ENCODE assay signal across 8 mouse cellular contexts in the genomic region with DNA sequence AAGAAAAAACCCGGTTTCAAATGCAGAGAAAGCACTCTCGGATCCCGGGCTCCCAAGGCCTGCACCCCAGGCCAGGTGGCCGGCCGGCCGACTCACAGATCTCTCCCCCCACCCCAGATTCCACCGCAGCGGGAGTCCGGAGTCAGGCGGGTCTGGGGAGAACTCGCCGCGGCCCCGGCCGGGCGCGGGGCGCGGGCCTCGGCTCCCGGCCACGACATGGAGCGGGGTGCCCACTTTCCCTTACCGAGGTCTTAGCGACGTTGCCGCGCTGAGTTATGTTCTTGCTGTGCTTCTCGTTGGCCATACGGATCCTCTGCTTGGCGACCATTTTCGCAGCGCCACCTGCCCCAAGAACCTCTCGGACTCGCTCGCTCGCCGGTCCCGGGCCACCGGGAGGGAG. TPM values are rescaled to one million over a fixed set of nuclear protein-coding genes. Genes with fewer than 3 reads are reported as not detected.
DNase-seq lines count a peak whose midpoint lies in the region; ATAC-seq and TF ChIP-seq lines count a peak whose summit lies in the region.

No protein-coding gene starts in this region.

- TF ChIP-seq POLR2A in thymus, adult 2 months (IDR thresholded peaks at IDR 0.05; ENCODE audit: control insufficient read depth, extremely low read depth, insufficient read depth, low read length, poor library complexity): no peak

- peak overlapping the region; percentile 92 for H3K27ac ChIP-seq in heart, embryonic 11.5 days (ENCODE audit: low read depth, low read length)
- peak overlapping the region; percentile 9; the same call in 1 of the 2 replicates for H3K27ac ChIP-seq in thymus, adult 2 months (ENCODE audit: control insufficient read depth, insufficient read depth, low read length)
- H3K27ac ChIP-seq in intestine, embryonic 16.5 days (ENCODE audit: low read length): peak overlapping the region; percentile 94
- H3K27ac ChIP-seq in neural tube, embryonic 13.5 days (replicated peaks): peak overlapping the region; percentile 93

- H3K27me3 ChIP-seq in heart, embryonic 11.5 days (ENCODE audit: control insufficient read depth, insufficient read depth, low read length): no peaks in the 10 kb centered on the region
- H3K27me3 ChIP-seq in thymus, adult 2 months (ENCODE audit: control insufficient read depth, insufficient read depth, low read length): no peaks in the 10 kb centered on the region
- no peaks in the 10 kb centered on the region for H3K27me3 ChIP-seq in intestine, embryonic 16.5 days (replicated peaks; ENCODE audit: control insufficient read depth, insufficient read depth, low read length)
- H3K27me3 ChIP-seq in neural tube, embryonic 13.5 days: no peaks in the 10 kb centered on the region

- peak overlapping the region; percentile 82 for H3K4me2 ChIP-seq in heart, embryonic 11.5 days
- peak overlapping the region; percentile 45 for H3K4me2 ChIP-seq in intestine, embryonic 16.5 days (ENCODE audit: low read depth, low read length)
- H3K4me2 ChIP-seq in neural tube, embryonic 13.5 days: peak overlapping the region; percentile 85

- H3K9me3 ChIP-seq in heart, embryonic 11.5 days (replicated peaks; ENCODE audit: control insufficient read depth, low read length): no peaks in the 10 kb centered on the region
- H3K9me3 ChIP-seq in intestine, embryonic 16.5 days (ENCODE audit: control insufficient read depth, low read length): no peaks in the 10 kb centered on the region
- H3K9me3 ChIP-seq in neural tube, embryonic 13.5 days: no peaks in the 10 kb centered on the region

- under 1% methylated on average over 40 of the region's 40 CpGs for WGBS in heart, embryonic 11.5 days (ENCODE audit: insufficient replicate concordance)
- under 1% methylated on average over 40 of the region's 40 CpGs for WGBS in thymus, adult 2 months
- under 1% methylated on average over 40 of the region's 40 CpGs for WGBS in intestine, embryonic 16.5 days
- under 1% methylated on average over 40 of the region's 40 CpGs for WGBS in neural tube, embryonic 13.5 days

- H3K4me3 ChIP-seq in heart, embryonic 11.5 days (ENCODE audit: low read depth, low read length): peak overlapping the region; percentile 85
- H3K4me3 ChIP-seq in thymus, adult 2 months (ENCODE audit: control insufficient read depth, insufficient read depth, low read length): peak overlapping the region; percentile 83
- peak overlapping the region; percentile 98 for H3K4me3 ChIP-seq in intestine, embryonic 16.5 days (ENCODE audit: low read length)
- peak overlapping the region; percentile 96 for H3K4me3 ChIP-seq in neural tube, embryonic 13.5 days

- ATAC-seq in heart, embryonic 11.5 days (replicated peaks; ENCODE audit: insufficient number of reproducible peaks, low FRiP score, low TSS enrichment): peak; percentile 69
- ATAC-seq in intestine, embryonic 16.5 days: peak; percentile 47
- no peak; the same call in 1 of the 2 replicates for ATAC-seq in neural tube, embryonic 13.5 days (ENCODE audit: low read depth)
- ATAC-seq in CD4-positive, CD25-positive, alpha-beta regulatory T cell, adult 4 months: no peak

- DNase-seq in heart, postnatal 25 days (ENCODE audit: low spot score): no peak
- DNase-seq in thymus, adult 2 months: no peak
- DNase-seq in thymus, postnatal 4 days: no peak
- no peak for DNase-seq in layer of hippocampus, postnatal 10 days (ENCODE audit: low spot score in 2 of 2)

- TF ChIP-seq CTCF in thymus, adult 2 months (IDR thresholded peaks at IDR 0.05; ENCODE audit: borderline replicate concordance, control insufficient read depth, extremely low read depth, insufficient read depth, low read length, poor library complexity): no peak

- intact Hi-C loops in heart, postnatal 25 days (cut with DNase I): loop anchor here (2.0 kb wide), 1 partner anchor 108 kb away; no protein-coding TSS in a partner anchor

- peaks cover 5% of the 10 kb centered on the region; the same call in 1 of the 2 replicates for H3K36me3 ChIP-seq in heart, embryonic 11.5 days (ENCODE audit: control insufficient read depth, insufficient read depth, low read length)
- peaks cover 6% of the 10 kb centered on the region; the same call in 1 of the 2 replicates for H3K36me3 ChIP-seq in thymus, adult 2 months (ENCODE audit: control insufficient read depth, insufficient read depth, low read length)
- H3K36me3 ChIP-seq in intestine, embryonic 16.5 days (ENCODE audit: control insufficient read depth, insufficient read depth, low read length): peaks cover 3% of the 10 kb centered on the region
- H3K36me3 ChIP-seq in neural tube, embryonic 13.5 days: peaks cover 21% of the 10 kb centered on the region

- 0 out of 2 replicates have a peak, but pooled peaks cover 3% of the 10 kb centered on the region for H3K4me1 ChIP-seq in heart, embryonic 11.5 days (ENCODE audit: control insufficient read depth, insufficient read depth, low read length)
- no peaks in the 10 kb centered on the region for H3K4me1 ChIP-seq in thymus, adult 2 months (replicated peaks; ENCODE audit: control insufficient read depth, insufficient read depth, low read length)
- H3K4me1 ChIP-seq in intestine, embryonic 16.5 days (ENCODE audit: control insufficient read depth, insufficient read depth, low read length): no peaks in the 10 kb centered on the region
- H3K4me1 ChIP-seq in neural tube, embryonic 13.5 days (replicated peaks): peaks cover 30% of the 10 kb centered on the region

- peak overlapping the region; percentile 99 for H3K9ac ChIP-seq in heart, embryonic 11.5 days (ENCODE audit: low read depth, low read length)
- H3K9ac ChIP-seq in intestine, embryonic 16.5 days (ENCODE audit: low read depth, low read length): peak overlapping the region; percentile 99
- H3K9ac ChIP-seq in neural tube, embryonic 13.5 days: peak overlapping the region; percentile 92

RNA-seq across cellular contexts. Expression of a gene that starts 0.5 kb away (rescaled TPM):
- polyA plus RNA-seq in heart, embryonic 11.5 days (2014; fragmentation: Nextera tagmentation; extraction: Ambion mirVana): 42.6 and 44.0 TPM in 2 replicates
- 10 to 100 TPM; 35.4 to 42.4 TPM for total RNA-seq in heart, postnatal 25 days (2021)
- 13.0 and 14.1 TPM in 2 replicates for polyA plus RNA-seq in thymus, adult 2 months (2012; rRNA removed)
- polyA plus RNA-seq in intestine, embryonic 16.5 days (2015; fragmentation: Nextera tagmentation; extraction: Ambion mirVana): 47.6 and 49.6 TPM in 2 replicates
- polyA plus RNA-seq in neural tube, embryonic 13.5 days (2015; fragmentation: Nextera tagmentation; extraction: Ambion mirVana): 44.1 and 44.5 TPM in 2 replicates
- 10 to 100 TPM; 40.1 to 43.9 TPM for total RNA-seq in layer of hippocampus, postnatal 10 days (2021)
- polyA plus RNA-seq in CD4-positive, CD25-positive, alpha-beta regulatory T cell, adult 4 months (2017; shearing (Covaris generic)): 10 to 100 TPM; 69.7 to 74.8 TPM

RNA-seq across cellular contexts. Expression of a gene that starts 0.5 kb away (rescaled TPM):
- polyA plus RNA-seq in heart, embryonic 11.5 days (2014; fragmentation: Nextera tagmentation; extraction: Ambion mirVana): 107 and 121 TPM in 2 replicates
- total RNA-seq in heart, postnatal 25 days (2021): 10 to 100 TPM; 13.0 to 14.3 TPM
- 33.9 and 38.1 TPM in 2 replicates for polyA plus RNA-seq in thymus, adult 2 months (2012; rRNA removed)
- polyA plus RNA-seq in intestine, embryonic 16.5 days (2015; fragmentation: Nextera tagmentation; extraction: Ambion mirVana): 198 and 212 TPM in 2 replicates
- 81.1 and 89.5 TPM in 2 replicates for polyA plus RNA-seq in neural tube, embryonic 13.5 days (2015; fragmentation: Nextera tagmentation; extraction: Ambion mirVana)
- total RNA-seq in layer of hippocampus, postnatal 10 days (2021): 10 to 100 TPM; 31.4 to 33.0 TPM
- 10 to 100 TPM; 38.8 to 57.0 TPM for polyA plus RNA-seq in CD4-positive, CD25-positive, alpha-beta regulatory T cell, adult 4 months (2017; shearing (Covaris generic))

RNA-seq across cellular contexts. Expression of a gene that starts 51.3 kb away (rescaled TPM):
- 25.3 and 27.1 TPM in 2 replicates for polyA plus RNA-seq in heart, embryonic 11.5 days (2014; fragmentation: Nextera tagmentation; extraction: Ambion mirVana)
- 100 to 1,000 TPM; 119 to 125 TPM for total RNA-seq in heart, postnatal 25 days (2021)
- 36.6 and 41.4 TPM in 2 replicates for polyA plus RNA-seq in thymus, adult 2 months (2012; rRNA removed)
- 20.5 and 20.8 TPM in 2 replicates for polyA plus RNA-seq in intestine, embryonic 16.5 days (2015; fragmentation: Nextera tagmentation; extraction: Ambion mirVana)
- 21.5 and 25.2 TPM in 2 replicates for polyA plus RNA-seq in neural tube, embryonic 13.5 days (2015; fragmentation: Nextera tagmentation; extraction: Ambion mirVana)
- total RNA-seq in layer of hippocampus, postnatal 10 days (2021): 100 to 1,000 TPM; 168 to 170 TPM
- 10 to 100 TPM; 19.7 to 30.3 TPM for polyA plus RNA-seq in CD4-positive, CD25-positive, alpha-beta regulatory T cell, adult 4 months (2017; shearing (Covaris generic))

Comparison
In these comparisons a context has a peak if more than half of its experiments do, and no peak if none do; other contexts are left out.
1. ATAC-seq: peak in heart, embryonic 11.5 days (single experiment) and intestine, embryonic 16.5 days (single experiment); none in neural tube, embryonic 13.5 days (single experiment) and CD4-positive, CD25-positive, alpha-beta regulatory T cell, adult 4 months (single experiment).
2. H3K27ac ChIP-seq: peak in every context shown above with its lines; median percentile 94 in intestine, embryonic 16.5 days; 93 in neural tube, embryonic 13.5 days; 92 in heart, embryonic 11.5 days; 9 in thymus, adult 2 months.
3. Peak in every context shown above with its lines, with median percentiles within 50 percentile points of each other: H3K4me2 ChIP-seq, H3K4me3 ChIP-seq and H3K9ac ChIP-seq.